Mouse (Mus musculus) hindbrain, embryonic 11.5 days (tissue): Measurements from ENCODE around the gene Lrrc75b. TPM values are rescaled to one million over a fixed set of nuclear protein-coding genes. Genes with fewer than 3 reads are reported as not detected.

Experiments used
- ATAC-seq: fragments of 200-750 bp; cut with Nextera tagmentation; 2 replicates; pipeline ENCODE4 v1.8.0; 2017; ENCODE audit warnings: mild to moderate bottlenecking, moderate TSS enrichment, moderate library complexity; ENCODE audit not compliant: low FRiP score
- DNase-seq: peaks from one replicate; pipeline ENCODE4 v3.0.0-alpha.2; 2015; ENCODE audit warnings: low spot score
- H3K27ac ChIP-seq: fragments of 300-500 bp; sonication (generic); 2 replicates; pipeline ENCODE4 v1.5.1; 2014; ENCODE audit warnings: mild to moderate bottlenecking, low read depth, low read length
- H3K27me3 ChIP-seq: fragments of 300-500 bp; sonication (generic); 2 replicates; pipeline ENCODE4 v1.6.1; 2014; ENCODE audit warnings: mild to moderate bottlenecking, low read length, moderate library complexity, mixed read lengths; ENCODE audit not compliant: control insufficient read depth, insufficient read depth
- H3K36me3 ChIP-seq: fragments of 300-500 bp; sonication (generic); 2 replicates; pipeline ENCODE4 v1.6.1; 2014; ENCODE audit warnings: mild to moderate bottlenecking, low read length, moderate library complexity, mixed read lengths; ENCODE audit not compliant: control insufficient read depth, insufficient read depth
- H3K4me1 ChIP-seq: fragments of 300-500 bp; sonication (generic); replicated peaks from 2 replicates; pipeline ENCODE4 v1.6.1; 2014; ENCODE audit warnings: low read length, mixed read lengths; ENCODE audit not compliant: control insufficient read depth, insufficient read depth
- H3K4me2 ChIP-seq: fragments of 300-500 bp; sonication (generic); replicated peaks from 2 replicates; pipeline ENCODE4 v1.6.1; 2014; ENCODE audit warnings: mild to moderate bottlenecking, low read depth, low read length
- H3K4me3 ChIP-seq: fragments of 300-500 bp; sonication (generic); 2 replicates; pipeline ENCODE4 v1.5.1; 2014; ENCODE audit warnings: low read depth, low read length
- H3K9ac ChIP-seq: fragments of 300-500 bp; sonication (generic); 2 replicates; pipeline ENCODE4 v1.6.1; 2014; ENCODE audit warnings: low read depth, low read length
- H3K9me3 ChIP-seq: fragments of 300-500 bp; sonication (generic); 2 replicates; pipeline ENCODE4 v1.6.1; 2016; ENCODE audit warnings: low read length; ENCODE audit not compliant: control insufficient read depth
- WGBS: fragments of 180-500 bp; shearing (Covaris S2); extraction: QIAGEN DNeasy Blood & Tissue Kit; methylation state at CpG from one replicate; pipeline ENCODE4 v1.1.7; 2014; 5-methylcytosine and 5-hydroxymethylcytosine counted together
- polyA plus RNA-seq: library from polyadenylated mRNA; unstranded; fragments of >200 nt; fragmentation: Nextera tagmentation; extraction: Ambion mirVana; gene quantifications from 2 replicates; pipeline ENCODE4 v1.2.1, GENCODE M21; 2014

Lrrc75b gene
- polyA plus RNA-seq, 1 experiment from 2014 or later: 6.2 TPM

DNA sequence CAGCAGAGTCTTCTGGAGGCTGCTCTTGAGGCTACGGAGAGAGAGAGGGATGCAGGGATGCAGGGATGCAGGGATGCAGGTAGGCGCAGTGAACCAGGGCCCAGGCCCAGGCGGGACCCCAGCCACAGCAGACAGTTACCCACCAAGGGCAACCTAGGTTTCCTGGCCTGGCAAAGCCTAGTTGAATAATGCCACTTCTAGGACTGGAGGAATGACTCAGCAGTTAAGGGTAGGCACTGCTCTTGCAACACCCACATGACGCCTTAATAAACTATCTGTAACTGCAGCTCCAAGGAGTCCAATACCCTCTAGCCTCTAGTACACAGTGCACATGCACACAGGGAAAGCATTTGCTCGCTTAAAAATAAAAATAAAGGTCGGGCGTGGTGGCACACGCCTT lies 6.0 kb downstream of the Lrrc75b start:
- WGBS: 89% methylated on average over 8 of the region's 8 CpGs
- Histone ChIP-seq H3K27ac (no peak overlapping the region), H3K9me3 (no peaks in the 10 kb centered on the region), H3K27me3 (peaks cover 2% of the 10 kb centered on the region; the same call in 1 of the 2 replicates), H3K4me1 (no peaks in the 10 kb centered on the region), H3K9ac (no peak overlapping the region), H3K4me2 (no peak overlapping the region), H3K36me3 (no peaks in the 10 kb centered on the region), H3K4me3 (no peak overlapping the region)
- ATAC-seq (no peak), DNase-seq (no peak)

DNA sequence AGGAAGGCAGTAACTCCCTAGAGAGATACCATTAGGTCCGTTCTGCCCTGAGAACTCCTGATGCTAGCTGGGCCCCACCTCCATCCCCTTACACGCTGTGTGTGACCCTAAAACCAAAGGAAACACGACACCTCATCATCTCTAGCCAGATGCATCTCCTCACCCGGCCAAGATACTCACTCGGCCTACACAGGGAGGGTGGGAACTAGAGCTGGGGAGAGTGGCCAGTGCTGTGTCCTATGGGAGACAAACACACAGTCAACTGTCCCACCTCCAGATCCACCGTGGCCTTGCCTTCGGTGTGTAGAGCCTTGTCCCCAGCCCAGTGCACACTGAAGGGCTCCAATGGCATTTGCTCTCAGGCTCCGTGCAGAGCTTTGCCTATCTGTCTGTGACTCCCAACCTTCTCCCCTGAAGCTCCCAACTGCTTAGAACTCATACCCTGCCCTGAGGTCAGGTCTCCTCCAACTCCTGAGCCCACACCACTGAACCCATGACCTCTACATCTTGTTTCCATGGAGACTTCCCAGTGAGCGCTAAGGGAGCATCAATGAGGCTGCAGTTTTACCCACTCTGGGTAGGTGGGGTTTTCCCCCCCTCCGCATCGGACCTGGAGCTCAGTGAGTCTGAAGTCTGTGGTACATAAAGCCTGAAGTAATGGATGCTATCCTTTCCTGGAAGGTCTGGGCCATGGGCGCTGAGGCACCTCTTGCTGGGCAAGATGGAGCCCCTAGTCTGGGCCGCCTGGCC lies 7.3 kb downstream of the Lrrc75b start:
- H3K9me3 ChIP-seq: no peaks in the 10 kb centered on the region
- H3K4me2 ChIP-seq: no peak overlapping the region
- no peak overlapping the region for H3K9ac ChIP-seq
- ATAC-seq (no peak), DNase-seq (no peak)
- H3K36me3 ChIP-seq: no peaks in the 10 kb centered on the region
- WGBS: 66% methylated on average over 13 of the region's 13 CpGs
- H3K27me3 ChIP-seq: no peaks in the 10 kb centered on the region
- H3K4me1 ChIP-seq: no peaks in the 10 kb centered on the region
- H3K4me3 ChIP-seq: no peak overlapping the region
- no peak overlapping the region for H3K27ac ChIP-seq

DNA sequence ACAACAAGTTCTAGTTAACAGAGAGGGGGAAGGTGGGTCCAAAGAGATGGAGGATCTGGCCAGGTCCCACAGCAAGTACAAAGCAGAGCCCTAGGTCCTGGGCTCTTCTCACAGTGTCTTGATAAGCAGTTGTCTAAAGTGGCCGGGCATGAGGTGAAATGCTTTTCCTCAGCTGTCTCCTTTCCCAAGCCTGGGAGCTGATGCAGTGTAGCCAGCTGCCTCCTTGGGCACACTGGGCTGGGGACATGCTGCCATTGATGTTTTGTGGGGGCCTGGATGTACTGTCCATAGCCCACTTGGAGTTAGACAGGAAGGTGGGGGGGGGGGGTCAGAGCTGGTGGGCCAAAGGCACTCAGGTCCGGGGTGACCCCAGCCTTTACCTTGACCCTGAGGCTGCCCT lies 8.0 kb downstream of the Lrrc75b start:
- H3K36me3 ChIP-seq: no peaks in the 10 kb centered on the region
- ATAC-seq (no peak), DNase-seq (no peak)
- WGBS: 95% methylated on average over 2 of the region's 2 CpGs
- no peaks in the 10 kb centered on the region for H3K27me3 ChIP-seq
- no peak overlapping the region for H3K4me3 ChIP-seq
- H3K9ac ChIP-seq: no peak overlapping the region
- no peaks in the 10 kb centered on the region for H3K4me1 ChIP-seq
- no peaks in the 10 kb centered on the region for H3K9me3 ChIP-seq
- no peak overlapping the region for H3K27ac ChIP-seq
- H3K4me2 ChIP-seq: no peak overlapping the region

DNA sequence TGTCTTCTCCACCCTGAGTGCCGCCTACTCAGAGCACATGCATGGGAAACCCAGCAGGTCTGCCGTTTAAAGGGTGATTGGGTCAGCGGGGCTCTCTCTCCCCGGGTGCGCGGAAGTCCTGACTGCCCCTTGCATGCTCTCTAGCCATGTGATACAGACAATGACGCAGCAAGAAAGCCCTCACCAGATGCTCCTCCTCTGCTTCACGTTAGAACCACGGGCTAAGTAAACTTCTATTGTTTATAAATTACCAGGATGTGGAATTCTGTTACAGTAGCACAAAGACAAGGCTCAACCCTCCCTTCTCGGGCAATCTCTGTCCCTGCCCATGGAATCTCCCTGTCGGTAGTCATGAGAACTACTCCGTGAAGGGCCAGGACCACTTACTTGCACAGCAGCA lies 9.0 kb downstream of the Lrrc75b start:
- 51% methylated on average over 12 of the region's 12 CpGs for WGBS
- H3K9me3 ChIP-seq: no peaks in the 10 kb centered on the region
- H3K4me1 ChIP-seq: no peaks in the 10 kb centered on the region

DNA sequence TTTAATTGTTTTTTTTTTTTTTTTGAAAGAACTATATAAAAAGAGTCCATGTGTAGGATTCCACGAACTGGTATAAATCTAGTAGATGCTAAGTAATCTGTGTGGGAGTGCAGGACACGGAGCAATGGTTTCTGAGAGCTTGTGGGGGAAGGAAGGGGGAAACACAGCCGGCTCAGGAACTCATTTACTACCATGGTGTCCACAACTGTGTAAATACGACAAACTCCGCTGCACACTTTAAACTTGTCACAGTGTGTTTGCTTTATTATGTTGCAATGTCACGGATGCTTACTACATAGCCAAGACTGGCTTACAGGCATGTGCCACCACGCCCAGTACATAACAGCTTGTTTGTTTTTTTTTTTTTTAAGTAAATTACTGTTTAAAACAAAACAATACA lies 10.2 kb downstream of the Lrrc75b start:
- H3K4me1 ChIP-seq: no peaks in the 10 kb centered on the region
- H3K4me3 ChIP-seq: no peak overlapping the region
- no peak for ATAC-seq
- no peaks in the 10 kb centered on the region for H3K36me3 ChIP-seq
- H3K27me3 ChIP-seq: no peaks in the 10 kb centered on the region
- no peak for DNase-seq
- no peak overlapping the region for H3K9ac ChIP-seq
- H3K27ac ChIP-seq: no peak overlapping the region
- no peak overlapping the region for H3K4me2 ChIP-seq
- H3K9me3 ChIP-seq: no peaks in the 10 kb centered on the region
- 77% methylated on average over 7 of the region's 7 CpGs for WGBS

More for the DNA sequence above, 9.0 kb downstream of the Lrrc75b start:
- Histone ChIP-seq H3K36me3 (no peaks in the 10 kb centered on the region), H3K27me3 (no peaks in the 10 kb centered on the region), H3K9ac (no peak overlapping the region), H3K27ac (no peak overlapping the region), H3K4me3 (no peak overlapping the region), H3K4me2 (no peak overlapping the region)
- ATAC-seq (no peak), DNase-seq (no peak)

DNA sequence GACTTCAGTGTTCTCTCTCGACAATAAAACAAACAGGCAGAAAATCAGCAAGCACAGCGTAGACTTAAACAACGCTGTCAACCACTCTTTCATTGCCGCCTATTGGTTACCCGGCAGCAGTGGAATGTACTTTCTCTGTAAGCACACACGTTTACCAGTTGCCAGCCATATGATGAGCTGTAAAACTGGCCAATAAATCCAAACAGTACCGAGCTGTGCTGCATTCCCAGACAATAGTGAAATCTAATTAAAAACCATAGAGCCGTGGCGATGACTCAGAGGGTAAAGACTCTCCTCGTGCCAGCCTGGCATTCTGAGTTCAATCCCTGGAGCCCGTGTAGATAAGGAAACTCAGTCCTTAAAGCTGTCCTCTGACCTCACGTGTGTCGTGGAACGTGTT lies 11.6 kb downstream of the Lrrc75b start:
- no peak for ATAC-seq
- Histone ChIP-seq H3K4me1 (no peaks in the 10 kb centered on the region), H3K36me3 (no peaks in the 10 kb centered on the region), H3K27ac (no peak overlapping the region), H3K27me3 (no peaks in the 10 kb centered on the region), H3K4me2 (no peak overlapping the region), H3K4me3 (no peak overlapping the region), H3K9me3 (no peaks in the 10 kb centered on the region), H3K9ac (no peak overlapping the region)
- 81% methylated on average over 14 of the region's 14 CpGs for WGBS
- DNase-seq: no peak

DNA sequence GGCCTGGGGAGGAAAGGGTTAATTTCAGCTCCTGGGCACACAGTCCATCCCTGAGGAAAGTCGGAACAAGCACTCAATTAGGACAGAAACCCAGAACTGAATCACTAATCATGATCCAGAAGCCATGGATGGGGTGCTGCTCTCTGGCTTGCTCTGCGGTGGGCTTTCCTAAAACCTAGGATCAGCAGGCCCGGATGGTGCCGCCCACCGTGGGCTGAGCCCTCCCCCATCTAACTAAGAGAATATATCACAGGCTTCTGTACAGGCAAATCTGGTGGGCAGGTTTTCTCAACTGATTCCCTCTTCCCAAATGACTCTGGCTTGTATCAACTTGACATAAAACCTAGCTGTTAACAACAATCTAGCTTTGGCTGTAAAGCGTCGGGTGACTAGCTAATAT lies 12.2 kb downstream of the Lrrc75b start:
- no peak overlapping the region for H3K9ac ChIP-seq
- DNase-seq (no peak), ATAC-seq (no peak)
- WGBS: 84% methylated on average over 7 of the region's 7 CpGs
- no peak overlapping the region for H3K4me3 ChIP-seq
- no peaks in the 10 kb centered on the region for H3K9me3 ChIP-seq
- no peaks in the 10 kb centered on the region for H3K27me3 ChIP-seq
- no peaks in the 10 kb centered on the region for H3K36me3 ChIP-seq
- H3K4me2 ChIP-seq: no peak overlapping the region
- H3K4me1 ChIP-seq: no peaks in the 10 kb centered on the region
- H3K27ac ChIP-seq: no peak overlapping the region

DNA sequence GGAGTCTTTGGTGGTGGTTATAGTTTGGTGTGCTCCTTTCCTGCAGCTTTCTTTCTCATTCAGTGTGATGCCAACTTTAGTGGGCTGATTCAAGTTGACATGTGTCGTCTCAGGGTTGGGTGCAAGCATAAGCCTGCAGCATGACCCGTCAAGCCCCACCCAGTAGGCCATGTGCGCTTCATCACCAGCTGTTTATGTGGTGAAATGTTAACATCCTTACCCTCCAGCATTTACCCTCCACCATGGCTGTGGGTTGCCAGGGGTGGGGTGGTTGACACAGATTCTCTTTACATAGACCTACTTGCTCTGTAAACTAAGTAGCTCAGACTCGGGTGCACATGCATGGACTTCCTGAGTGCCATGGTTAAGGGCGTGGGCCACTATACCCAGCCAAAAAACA lies 24.0 kb downstream of the Lrrc75b start:
- Histone ChIP-seq H3K9me3 (no peaks in the 10 kb centered on the region), H3K27ac (no peak overlapping the region), H3K4me2 (no peak overlapping the region), H3K27me3 (no peaks in the 10 kb centered on the region), H3K4me3 (no peak overlapping the region), H3K4me1 (no peaks in the 10 kb centered on the region), H3K36me3 (0 out of 2 replicates have a peak, but pooled peaks cover 3% of the 10 kb centered on the region), H3K9ac (no peak overlapping the region)
- no peak for DNase-seq
- WGBS: 91% methylated on average over 5 of the region's 5 CpGs
- no peak for ATAC-seq

DNA sequence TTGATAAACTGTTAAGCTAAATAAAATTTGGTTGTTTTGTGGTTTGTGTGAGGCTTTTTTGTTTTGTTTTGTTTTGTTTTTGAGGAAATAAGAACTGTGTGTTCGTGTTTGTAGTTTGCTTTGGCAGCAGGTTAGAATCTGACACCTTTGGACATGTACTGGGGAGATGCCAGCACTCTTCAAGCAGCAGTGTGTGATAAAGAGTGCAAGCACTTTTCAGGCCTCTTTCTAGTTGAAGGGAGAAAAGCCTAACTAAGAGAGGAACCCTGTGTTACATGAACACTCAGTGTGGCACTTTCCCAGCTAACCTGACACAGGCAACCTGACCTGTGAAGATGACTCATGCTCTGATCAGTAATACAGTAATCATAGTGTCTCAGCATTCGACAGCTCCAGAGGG lies 24.7 kb downstream of the Lrrc75b start:
- DNase-seq (no peak), ATAC-seq (no peak)
- 0 out of 2 replicates have a peak, but pooled peaks cover 3% of the 10 kb centered on the region for H3K36me3 ChIP-seq
- 91% methylated on average over 2 of the region's 2 CpGs for WGBS
- H3K9me3 ChIP-seq: no peaks in the 10 kb centered on the region
- no peak overlapping the region for H3K9ac ChIP-seq
- no peak overlapping the region for H3K4me3 ChIP-seq
- H3K4me1 ChIP-seq: no peaks in the 10 kb centered on the region
- no peaks in the 10 kb centered on the region for H3K27me3 ChIP-seq
- H3K27ac ChIP-seq: no peak overlapping the region
- no peak overlapping the region for H3K4me2 ChIP-seq
